Mouse (Mus musculus): ENCODE measurements at regions not wholly inside any gene's neighbourhood (a gene's known extent, or its start where the extent isn't known, plus 50 kb on each side); places are given as distances from the start of the nearest gene placed in this dataset.
A peak's percentile ranks its signal among the peaks of the same experiment; 100 is the strongest.

DNA sequence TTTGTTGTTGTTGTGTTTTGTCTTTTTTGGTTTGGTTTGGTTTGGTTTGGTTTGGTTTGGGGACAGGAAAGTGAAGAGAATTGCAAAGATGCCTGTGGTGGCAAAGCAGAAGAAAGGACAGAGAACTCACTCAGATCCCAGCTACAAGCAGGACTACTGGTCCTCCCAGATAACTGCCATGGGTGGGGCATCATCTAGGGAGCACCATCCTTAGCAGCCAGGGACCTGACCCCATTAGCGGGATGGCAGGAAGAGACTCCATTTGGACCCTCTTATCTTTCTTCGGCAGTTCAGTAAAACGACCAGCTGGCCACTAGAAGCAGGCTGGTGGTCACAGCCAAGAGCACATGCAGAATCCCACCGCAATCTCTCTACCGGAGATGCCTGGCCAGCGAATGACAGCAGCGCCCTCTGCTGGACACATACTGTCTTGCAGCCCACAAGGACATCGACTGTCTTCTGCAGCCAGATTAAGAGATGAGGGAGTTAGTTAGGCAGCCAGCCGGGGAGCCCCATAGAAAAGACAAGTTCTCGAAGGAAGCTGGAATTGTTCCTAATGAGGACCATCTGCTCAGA lies 119.8 kb downstream of the Gm9195 start:
- no peaks in the 10 kb centered on the region for H3K9me3 ChIP-seq (ENCODE audit: low read length)
- H3K9ac ChIP-seq (replicated peaks; ENCODE audit: low read length, poor library complexity, severe bottlenecking): no peak overlapping the region
- H3K27me3 ChIP-seq (ENCODE audit: insufficient read depth, low read length): no peaks in the 10 kb centered on the region
- no peak overlapping the region for H3K27ac ChIP-seq (ENCODE audit: low read depth, low read length)
- no peak overlapping the region for H3K4me2 ChIP-seq (ENCODE audit: low read depth, low read length, poor library complexity, severe bottlenecking)
- peak; percentile 92 for DNase-seq (ENCODE audit: low spot score)
- peak; percentile 54; the same call in 1 of the 2 replicates for ATAC-seq (ENCODE audit: low FRiP score)
- no peaks in the 10 kb centered on the region for H3K4me1 ChIP-seq (ENCODE audit: insufficient read depth, low read length)
- no peaks in the 10 kb centered on the region for H3K36me3 ChIP-seq (ENCODE audit: insufficient read depth, low read length)
- 4% methylated on average over 10 of the region's 10 CpGs for WGBS
- no peak overlapping the region for H3K4me3 ChIP-seq (ENCODE audit: low read depth, low read length)
- peak; percentile 99 for TF ChIP-seq CTCF (IDR thresholded peaks at IDR 0.05)

DNA sequence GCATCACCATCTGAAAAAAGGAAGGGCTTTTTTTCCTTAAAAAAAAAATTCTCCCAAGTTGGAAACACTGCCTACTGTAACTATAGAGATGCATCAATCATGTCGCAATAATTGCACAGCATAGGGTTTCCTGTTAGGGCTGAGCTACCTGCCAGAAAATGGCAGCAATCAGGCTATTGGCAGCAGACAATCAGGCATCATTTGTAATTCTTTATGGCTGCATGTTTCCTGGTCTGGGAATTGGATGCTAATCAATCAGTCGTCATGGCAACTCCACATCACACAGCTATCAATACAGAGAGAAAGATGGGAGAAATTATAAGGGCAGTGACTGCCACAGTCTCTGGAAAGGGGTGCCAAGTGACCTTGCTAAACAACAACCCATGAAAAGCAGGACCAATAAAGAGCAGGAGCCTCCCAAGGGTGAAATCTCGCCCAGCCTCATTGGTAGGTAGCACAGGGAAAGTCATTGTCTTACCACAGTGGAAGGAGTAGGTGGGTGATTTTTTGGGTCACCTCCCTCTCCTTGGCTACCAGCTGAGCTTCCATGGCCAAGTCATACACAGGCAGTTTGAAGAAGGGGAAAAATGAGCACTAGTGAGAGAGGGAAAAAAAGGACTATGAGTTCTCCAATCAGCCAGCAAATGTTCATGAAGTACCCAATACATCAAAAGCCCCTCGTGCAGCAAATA lies 130.7 kb downstream of the Gm9195 start:
- no peak overlapping the region for H3K4me2 ChIP-seq (ENCODE audit: low read depth, low read length, poor library complexity, severe bottlenecking)
- ATAC-seq (ENCODE audit: low FRiP score): no peak
- H3K9ac ChIP-seq (replicated peaks; ENCODE audit: low read length, poor library complexity, severe bottlenecking): no peak overlapping the region
- H3K4me3 ChIP-seq (ENCODE audit: low read depth, low read length): no peak overlapping the region
- H3K9me3 ChIP-seq (ENCODE audit: low read length): no peaks in the 10 kb centered on the region
- no peaks in the 10 kb centered on the region for H3K36me3 ChIP-seq (ENCODE audit: insufficient read depth, low read length)
- peak; percentile 34 for DNase-seq (ENCODE audit: low spot score)
- no peaks in the 10 kb centered on the region for H3K27me3 ChIP-seq (ENCODE audit: insufficient read depth, low read length)
- no peak for TF ChIP-seq CTCF (IDR thresholded peaks at IDR 0.05)
- H3K27ac ChIP-seq (ENCODE audit: low read depth, low read length): no peak overlapping the region
- no peaks in the 10 kb centered on the region for H3K4me1 ChIP-seq (ENCODE audit: insufficient read depth, low read length)
- WGBS: 85% methylated on average over 4 of the region's 4 CpGs

- no peaks in the 10 kb centered on the region for H3K4me1 ChIP-seq (ENCODE audit: insufficient read depth, low read length)
- DNase-seq (ENCODE audit: low spot score): peak; percentile 22
- no peak for ATAC-seq (ENCODE audit: low FRiP score)
- H3K27me3 ChIP-seq (ENCODE audit: insufficient read depth, low read length): no peaks in the 10 kb centered on the region
- H3K9me3 ChIP-seq (ENCODE audit: low read length): no peaks in the 10 kb centered on the region
- H3K4me2 ChIP-seq (ENCODE audit: low read depth, low read length, poor library complexity, severe bottlenecking): no peak overlapping the region
- no peak overlapping the region for H3K9ac ChIP-seq (replicated peaks; ENCODE audit: low read length, poor library complexity, severe bottlenecking)
- 83% methylated on average over 7 of the region's 7 CpGs for whole genome bisulfite sequencing
- H3K27ac ChIP-seq (ENCODE audit: low read depth, low read length): no peak overlapping the region
- no peak for TF ChIP-seq CTCF (IDR thresholded peaks at IDR 0.05)
- no peaks in the 10 kb centered on the region for H3K36me3 ChIP-seq (ENCODE audit: insufficient read depth, low read length)
- H3K4me3 ChIP-seq (ENCODE audit: low read depth, low read length): no peak overlapping the region
Observed at GRCm38 (mm10) chr14:72360181-72360580, 131.5 kb downstream of the Gm9195 start.

DNA sequence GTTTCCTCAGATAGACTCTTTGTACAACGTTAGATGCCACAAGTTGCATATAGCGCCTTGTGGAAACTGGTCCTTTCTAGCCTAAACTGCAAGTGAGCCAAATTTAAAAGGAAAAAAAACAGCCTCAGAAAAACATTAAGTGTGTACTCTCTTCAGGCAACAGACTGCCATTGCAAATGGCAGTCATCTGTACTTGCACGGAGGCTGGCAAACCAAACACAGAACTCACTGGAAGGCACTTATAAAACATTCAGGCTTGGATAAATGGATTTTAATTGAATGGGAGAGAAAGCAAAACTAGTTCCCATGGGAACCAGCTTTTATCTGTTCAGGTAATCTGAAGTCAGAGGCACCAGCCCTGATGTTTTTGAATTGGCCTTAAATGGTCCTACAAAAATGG lies 133.7 kb downstream of the Gm9195 start:
- WGBS: 79% methylated on average over 3 of the region's 3 CpGs
- Histone ChIP-seq H3K9ac (replicated peaks; ENCODE audit: low read length, poor library complexity, severe bottlenecking) (no peak overlapping the region), H3K4me2 (ENCODE audit: low read depth, low read length, poor library complexity, severe bottlenecking) (no peak overlapping the region), H3K4me1 (ENCODE audit: insufficient read depth, low read length) (no peaks in the 10 kb centered on the region), H3K36me3 (ENCODE audit: insufficient read depth, low read length) (no peaks in the 10 kb centered on the region), H3K4me3 (ENCODE audit: low read depth, low read length) (no peak overlapping the region), H3K9me3 (ENCODE audit: low read length) (no peaks in the 10 kb centered on the region), H3K27me3 (ENCODE audit: insufficient read depth, low read length) (no peaks in the 10 kb centered on the region), H3K27ac (ENCODE audit: low read depth, low read length) (no peak overlapping the region)
- ATAC-seq (ENCODE audit: low FRiP score) (no peak), DNase-seq (ENCODE audit: low spot score) (no peak)
- TF ChIP-seq CTCF (IDR thresholded peaks at IDR 0.05): no peak

- no peaks in the 10 kb centered on the region for H3K27me3 ChIP-seq (ENCODE audit: insufficient read depth, low read length)
Observed at GRCm38 (mm10) chr14:72342181-72342580, 149.5 kb downstream of the Gm9195 start.

GRCm38 (mm10) chr14:72341590-72342154 lies 150.0 kb downstream of the Gm9195 start:
- Histone ChIP-seq H3K36me3 (ENCODE audit: insufficient read depth, low read length) (no peaks in the 10 kb centered on the region), H3K27me3 (ENCODE audit: insufficient read depth, low read length) (no peaks in the 10 kb centered on the region), H3K9me3 (ENCODE audit: low read length) (no peaks in the 10 kb centered on the region), H3K27ac (ENCODE audit: low read depth, low read length) (peak overlapping the region; percentile 9; the same call in 1 of the 2 replicates), H3K9ac (replicated peaks; ENCODE audit: low read length, poor library complexity, severe bottlenecking) (no peak overlapping the region), H3K4me3 (ENCODE audit: low read depth, low read length) (no peak overlapping the region), H3K4me1 (ENCODE audit: insufficient read depth, low read length) (no peaks in the 10 kb centered on the region), H3K4me2 (ENCODE audit: low read depth, low read length, poor library complexity, severe bottlenecking) (no peak overlapping the region; the same call in 1 of the 2 replicates)
- 48% methylated on average over 14 of the region's 14 CpGs for WGBS
- ATAC-seq (ENCODE audit: low FRiP score): no peak
- no peak for TF ChIP-seq CTCF (IDR thresholded peaks at IDR 0.05)
- DNase-seq (ENCODE audit: low spot score): no peak

More at GRCm38 (mm10) chr14:72342181-72342580, 149.5 kb downstream of the Gm9195 start:
- no peak for ATAC-seq (ENCODE audit: low FRiP score)
- H3K36me3 ChIP-seq (ENCODE audit: insufficient read depth, low read length): no peaks in the 10 kb centered on the region
- DNase-seq (ENCODE audit: low spot score): peak; percentile 6
- 48% methylated on average over 5 of the region's 5 CpGs for WGBS
- no peaks in the 10 kb centered on the region for H3K9me3 ChIP-seq (ENCODE audit: low read length)
- H3K27ac ChIP-seq (ENCODE audit: low read depth, low read length): no peak overlapping the region
- H3K4me1 ChIP-seq (ENCODE audit: insufficient read depth, low read length): no peaks in the 10 kb centered on the region
- no peak overlapping the region for H3K9ac ChIP-seq (replicated peaks; ENCODE audit: low read length, poor library complexity, severe bottlenecking)
- no peak for TF ChIP-seq CTCF (IDR thresholded peaks at IDR 0.05)
- no peak overlapping the region for H3K4me2 ChIP-seq (ENCODE audit: low read depth, low read length, poor library complexity, severe bottlenecking)
- no peak overlapping the region for H3K4me3 ChIP-seq (ENCODE audit: low read depth, low read length)

All from midbrain, postnatal 0 days (tissue).